Mouse (Mus musculus) intestine, embryonic 14.5 days (tissue): Measurements from ENCODE around the gene Elavl4. TPM values are rescaled to one million over a fixed set of nuclear protein-coding genes. Genes with fewer than 3 reads are reported as not detected.

ENCODE experiments used
- ATAC-seq: fragments of 200-750 bp; cut with Nextera tagmentation; replicated peaks from 2 replicates; pipeline ENCODE4 v1.8.0; 2017; ENCODE audit warnings: low read depth, moderate number of reproducible peaks, moderate TSS enrichment, moderate library complexity; ENCODE audit not compliant: low FRiP score, low TSS enrichment
- DNase-seq: peaks from one replicate; pipeline ENCODE4 v3.0.0-alpha.2; 2018; ENCODE audit warnings: low spot score
- H3K27ac ChIP-seq: fragments of 300-500 bp; sonication (generic); 2 replicates; pipeline ENCODE4 v1.5.1; 2014; ENCODE audit warnings: low read depth, mild to moderate bottlenecking, control low read depth
- H3K27me3 ChIP-seq: fragments of 300-500 bp; sonication (generic); replicated peaks from 2 replicates; pipeline ENCODE4 v1.6.1; 2014; ENCODE audit warnings: low read length, control low read depth; ENCODE audit not compliant: control insufficient read depth, insufficient read depth
- H3K36me3 ChIP-seq: fragments of 300-500 bp; sonication (generic); 2 replicates; pipeline ENCODE4 v1.6.1; 2014; ENCODE audit warnings: low read length, control low read depth; ENCODE audit not compliant: control insufficient read depth, insufficient read depth
- H3K4me1 ChIP-seq: fragments of 300-500 bp; sonication (generic); replicated peaks from 2 replicates; pipeline ENCODE4 v1.6.1; 2014; ENCODE audit warnings: low read length, control low read depth, mixed read lengths; ENCODE audit not compliant: control insufficient read depth, insufficient read depth
- H3K4me2 ChIP-seq: fragments of 300-500 bp; sonication (generic); 2 replicates; pipeline ENCODE4 v1.6.1; 2014; ENCODE audit warnings: low read length
- H3K4me3 ChIP-seq: fragments of 300-500 bp; sonication (generic); 2 replicates; pipeline ENCODE4 v1.5.1; 2014; ENCODE audit warnings: low read depth, low read length, control low read depth, mixed read lengths
- H3K9ac ChIP-seq: fragments of 300-500 bp; sonication (generic); 2 replicates; pipeline ENCODE4 v1.6.1; 2014; ENCODE audit warnings: mild to moderate bottlenecking, low read length
- H3K9me3 ChIP-seq: fragments of 300-500 bp; sonication (generic); 2 replicates; pipeline ENCODE4 v1.6.1; 2016; ENCODE audit warnings: low read length, control low read depth; ENCODE audit not compliant: control insufficient read depth
- WGBS: fragments of 180-500 bp; shearing (Covaris S2); extraction: QIAGEN DNeasy Blood & Tissue Kit; methylation state at CpG from one replicate; pipeline ENCODE4 v1.1.7; 2014; 5-methylcytosine and 5-hydroxymethylcytosine counted together
- polyA plus RNA-seq: library from polyadenylated mRNA; unstranded; fragments of >200 nt; fragmentation: Nextera tagmentation; extraction: Ambion mirVana; gene quantifications from 2 replicates; pipeline ENCODE4 v1.2.1, GENCODE M21; 2014

The Elavl4 gene
- polyA plus RNA-seq, 1 experiment from 2014 or later, result 66.1 TPM

- no peak overlapping the region for H3K27ac ChIP-seq
- no peaks in the 10 kb centered on the region for H3K4me1 ChIP-seq
- H3K9ac ChIP-seq, result no peak overlapping the region
- H3K4me3 ChIP-seq, result no peak overlapping the region
- ATAC-seq, result no peak
- H3K36me3 ChIP-seq, result no peaks in the 10 kb centered on the region
- no peak for DNase-seq
- 89% methylated on average over 5 of the region's 5 CpGs for WGBS
- no peak overlapping the region for H3K4me2 ChIP-seq
- H3K9me3 ChIP-seq, result no peaks in the 10 kb centered on the region
- H3K27me3 ChIP-seq, result no peaks in the 10 kb centered on the region
These were observed 132.9 kb downstream of the Elavl4 start for GRCm38 (mm10) chr4:110218819-110219218.

- H3K27ac ChIP-seq, result no peak overlapping the region
- H3K4me3 ChIP-seq, result no peak overlapping the region
- WGBS, result 42% methylated on average over 3 of the region's 3 CpGs
- DNase-seq (no peak), ATAC-seq (no peak)
- H3K4me2 ChIP-seq, result no peak overlapping the region
- H3K36me3 ChIP-seq, result no peaks in the 10 kb centered on the region
- no peaks in the 10 kb centered on the region for H3K27me3 ChIP-seq
- H3K9ac ChIP-seq, result no peak overlapping the region
- no peaks in the 10 kb centered on the region for H3K9me3 ChIP-seq
- H3K4me1 ChIP-seq, result no peaks in the 10 kb centered on the region
These were observed 134.2 kb downstream of the Elavl4 start for GRCm38 (mm10) chr4:110217553-110217952.

- H3K4me2 ChIP-seq, result no peak overlapping the region
- no peaks in the 10 kb centered on the region for H3K9me3 ChIP-seq
- DNase-seq, result no peak
- no peak overlapping the region for H3K9ac ChIP-seq
- no peak overlapping the region for H3K27ac ChIP-seq
- H3K4me1 ChIP-seq, result no peaks in the 10 kb centered on the region
- no peaks in the 10 kb centered on the region for H3K27me3 ChIP-seq
- WGBS, result 84% methylated on average over 6 of the region's 6 CpGs
- no peak overlapping the region for H3K4me3 ChIP-seq
- no peaks in the 10 kb centered on the region for H3K36me3 ChIP-seq
- ATAC-seq, result no peak
These were observed 137.2 kb downstream of the Elavl4 start for GRCm38 (mm10) chr4:110214543-110214942.

- H3K9me3 ChIP-seq, result no peaks in the 10 kb centered on the region
- no peaks in the 10 kb centered on the region for H3K36me3 ChIP-seq
- H3K4me1 ChIP-seq, result no peaks in the 10 kb centered on the region
- no peak for DNase-seq
- WGBS, result 55% methylated on average over 5 of the region's 5 CpGs
- H3K27ac ChIP-seq, result no peak overlapping the region
- no peak overlapping the region for H3K4me3 ChIP-seq
- H3K4me2 ChIP-seq, result no peak overlapping the region
- no peak for ATAC-seq
- no peak overlapping the region for H3K9ac ChIP-seq
- H3K27me3 ChIP-seq, result no peaks in the 10 kb centered on the region
These were observed 138.0 kb downstream of the Elavl4 start for GRCm38 (mm10) chr4:110213666-110214065.

- WGBS, result 79% methylated on average over 5 of the region's 5 CpGs
- DNase-seq (no peak), ATAC-seq (no peak)
- H3K36me3 ChIP-seq, result no peaks in the 10 kb centered on the region
- no peaks in the 10 kb centered on the region for H3K4me1 ChIP-seq
- no peak overlapping the region for H3K4me2 ChIP-seq
- no peaks in the 10 kb centered on the region for H3K9me3 ChIP-seq
- H3K9ac ChIP-seq, result no peak overlapping the region
- H3K27ac ChIP-seq, result no peak overlapping the region
- H3K4me3 ChIP-seq, result no peak overlapping the region
- H3K27me3 ChIP-seq, result no peaks in the 10 kb centered on the region
These were observed 141.5 kb downstream of the Elavl4 start for GRCm38 (mm10) chr4:110210246-110210645.

- ATAC-seq (no peak), DNase-seq (no peak)
- Histone ChIP-seq H3K27ac (no peak overlapping the region), H3K4me1 (no peaks in the 10 kb centered on the region), H3K36me3 (no peaks in the 10 kb centered on the region), H3K9ac (no peak overlapping the region), H3K9me3 (no peaks in the 10 kb centered on the region), H3K4me2 (no peak overlapping the region), H3K27me3 (no peaks in the 10 kb centered on the region), H3K4me3 (no peak overlapping the region)
- 68% methylated on average over 5 of the region's 5 CpGs for WGBS
These were observed 142.1 kb downstream of the Elavl4 start for GRCm38 (mm10) chr4:110209613-110210012.

GRCm38 (mm10) chr4:110201680-110202079, 150.0 kb downstream of the Elavl4 start:
- DNase-seq (no peak), ATAC-seq (no peak)
- Histone ChIP-seq H3K27ac (no peak overlapping the region), H3K36me3 (no peaks in the 10 kb centered on the region), H3K4me3 (no peak overlapping the region), H3K4me2 (no peak overlapping the region), H3K9ac (no peak overlapping the region), H3K27me3 (no peaks in the 10 kb centered on the region), H3K9me3 (no peaks in the 10 kb centered on the region), H3K4me1 (no peaks in the 10 kb centered on the region)
- whole genome bisulfite sequencing, result 73% methylated on average over 3 of the region's 3 CpGs

GRCm38 (mm10) chr4:110199897-110200296, 151.8 kb downstream of the Elavl4 start:
- no peak overlapping the region for H3K4me3 ChIP-seq
- no peak overlapping the region for H3K9ac ChIP-seq
- no peak overlapping the region for H3K27ac ChIP-seq
- no peaks in the 10 kb centered on the region for H3K4me1 ChIP-seq
- no peaks in the 10 kb centered on the region for H3K36me3 ChIP-seq
- ATAC-seq (no peak), DNase-seq (no peak)
- H3K9me3 ChIP-seq, result no peaks in the 10 kb centered on the region
- H3K27me3 ChIP-seq, result no peaks in the 10 kb centered on the region
- no peak overlapping the region for H3K4me2 ChIP-seq
- WGBS, result 94% methylated on average over 5 of the region's 5 CpGs

- ATAC-seq (no peak), DNase-seq (no peak)
- no peak overlapping the region for H3K4me3 ChIP-seq
- no peaks in the 10 kb centered on the region for H3K36me3 ChIP-seq
- H3K4me1 ChIP-seq, result no peaks in the 10 kb centered on the region
- H3K27ac ChIP-seq, result no peak overlapping the region
- H3K9ac ChIP-seq, result no peak overlapping the region
- WGBS, result 76% methylated on average over 2 of the region's 2 CpGs
- no peak overlapping the region for H3K4me2 ChIP-seq
- H3K27me3 ChIP-seq, result no peaks in the 10 kb centered on the region
- no peaks in the 10 kb centered on the region for H3K9me3 ChIP-seq
These were observed 153.1 kb downstream of the Elavl4 start for GRCm38 (mm10) chr4:110198600-110198999.
